Mouse (Mus musculus) MEL (cell line): ENCODE measurements around the gene Lysmd3. TPM values are rescaled to one million over a fixed set of nuclear protein-coding genes. Genes with fewer than 3 reads are reported as not detected.

Source experiments
- DNase-seq: peaks from one replicate; pipeline ENCODE4 v3.0.0; 2011; ENCODE audit warnings: low read depth, low spot score
- H3K27ac ChIP-seq: 2 replicates; pipeline ENCODE4 v1.5.1; 2012; ENCODE audit warnings: low read depth, mild to moderate bottlenecking, control low read depth, low read length, moderate library complexity; ENCODE audit not compliant: control insufficient read depth
- H3K27me3 ChIP-seq, 2 experiments: fragments of 150-350 bp in 1 of 2; sonication (generic) in 1 of 2; 2 replicates each; pipeline ENCODE4 v1.6.1; 2012; ENCODE audit warnings: low read length in 2 of 2, mild to moderate bottlenecking in 2 of 2, improper control_type of control experiment in 1 of 2, moderate library complexity in 1 of 2; ENCODE audit not compliant: insufficient read depth in 2 of 2, control insufficient read depth in 1 of 2
- H3K36me3 ChIP-seq, 2 experiments: 2 replicates each; pipeline ENCODE4 v1.6.1; 2012 to 2014; ENCODE audit warnings: low read length in 2 of 2, improper control_type of control experiment in 1 of 2, inconsistent platforms in 1 of 2, mild to moderate bottlenecking in 1 of 2; ENCODE audit not compliant: insufficient read depth in 2 of 2, control insufficient read depth in 1 of 2
- H3K4me1 ChIP-seq, 2 experiments: fragments of 150-350 bp in 1 of 2; sonication (generic) in 1 of 2; 2 replicates each; pipeline ENCODE4 v1.6.1; 2012; ENCODE audit warnings: low read length in 2 of 2, improper control_type of control experiment in 1 of 2, mild to moderate bottlenecking in 1 of 2; ENCODE audit not compliant: insufficient read depth in 2 of 2, control insufficient read depth in 1 of 2
- H3K4me3 ChIP-seq, 2 experiments: fragments of 150-350 bp in 1 of 2; sonication (generic) in 1 of 2; 2 replicates each; pipeline ENCODE4 v1.5.1; 2012; ENCODE audit warnings: low read depth in 2 of 2, low read length in 2 of 2, mild to moderate bottlenecking in 2 of 2, moderate library complexity in 2 of 2, control low read depth in 1 of 2, improper control_type of control experiment in 1 of 2; ENCODE audit not compliant: control insufficient read depth in 1 of 2, insufficient read depth in 1 of 2
- H3K79me2 ChIP-seq: 2 replicates; pipeline ENCODE4 v1.6.1; 2012; ENCODE audit warnings: mild to moderate bottlenecking, low read length, moderate library complexity; ENCODE audit not compliant: control insufficient read depth, poor library complexity, insufficient read depth
- H3K9ac ChIP-seq: 2 replicates; pipeline ENCODE4 v1.6.1; 2012; ENCODE audit warnings: low read depth, mild to moderate bottlenecking, control low read depth, low read length, moderate library complexity; ENCODE audit not compliant: control insufficient read depth, poor library complexity, severe bottlenecking
- H3K9me3 ChIP-seq: fragments of 150-350 bp; sonication (generic); replicated peaks from 2 replicates; pipeline ENCODE4 v1.6.1; 2012; ENCODE audit warnings: mild to moderate bottlenecking, low read length, improper control_type of control experiment, moderate library complexity; ENCODE audit not compliant: insufficient read depth
- BHLHE40 ChIP-seq: IDR thresholded peaks from 2 replicates; pipeline ENCODE4 v1.6.1; 2012; ENCODE audit warnings: low read depth, mild to moderate bottlenecking, inconsistent platforms, low read length, improper control_type of control experiment, borderline replicate concordance
- CHD1 ChIP-seq: IDR thresholded peaks from 2 replicates; pipeline ENCODE4 v1.6.1; 2012; ENCODE audit warnings: low read depth, mild to moderate bottlenecking, inconsistent platforms, low read length, improper control_type of control experiment
- CHD2 ChIP-seq: IDR thresholded peaks from 2 replicates; pipeline ENCODE4 v1.6.1; 2011; ENCODE audit warnings: low read length, improper control_type of control experiment
- ELF1 ChIP-seq: IDR thresholded peaks from 2 replicates; pipeline ENCODE4 v1.6.1; 2014; ENCODE audit warnings: low read depth, mild to moderate bottlenecking, inconsistent platforms, low read length, improper control_type of control experiment, moderate library complexity
- EP300 ChIP-seq, 2 experiments: IDR thresholded peaks; 2 replicates each; pipeline ENCODE4 v1.6.1; 2011; ENCODE audit warnings: improper control_type of control experiment in 2 of 2, low read length in 2 of 2, low read depth in 1 of 2, mild to moderate bottlenecking in 1 of 2
- GABPA ChIP-seq: IDR thresholded peaks from 2 replicates; pipeline ENCODE4 v1.6.1; 2012; ENCODE audit warnings: low read depth, mild to moderate bottlenecking, inconsistent platforms, low read length, improper control_type of control experiment, moderate library complexity
- GATA1 ChIP-seq: IDR thresholded peaks from 2 replicates; pipeline ENCODE4 v1.6.1; 2011; ENCODE audit warnings: low read depth, low read length, improper control_type of control experiment
- HCFC1 ChIP-seq: IDR thresholded peaks from 2 replicates; pipeline ENCODE4 v1.6.1; 2012; ENCODE audit warnings: low read depth, mild to moderate bottlenecking, inconsistent platforms, low read length, improper control_type of control experiment, moderate library complexity
- JUND ChIP-seq: IDR thresholded peaks from 2 replicates; pipeline ENCODE4 v1.6.1; 2011; ENCODE audit warnings: low read depth, mild to moderate bottlenecking, improper control_type of control experiment, low read length
- KAT2A ChIP-seq: conservative IDR thresholded peaks from 2 replicates; pipeline ENCODE4 v1.6.1; 2012; ENCODE audit warnings: low read depth, low read length, improper control_type of control experiment, inconsistent platforms
- MAFK ChIP-seq: IDR thresholded peaks from 2 replicates; pipeline ENCODE4 v1.6.1; 2011; ENCODE audit warnings: low read depth, mild to moderate bottlenecking, low read length, improper control_type of control experiment, borderline replicate concordance
- MAX ChIP-seq: IDR thresholded peaks from 2 replicates; pipeline ENCODE4 v1.6.1; 2011; ENCODE audit warnings: low read length, improper control_type of control experiment
- MAZ ChIP-seq: IDR thresholded peaks from 2 replicates; pipeline ENCODE4 v1.6.1; 2012; ENCODE audit warnings: low read depth, mild to moderate bottlenecking, inconsistent platforms, low read length, improper control_type of control experiment
- MEF2A ChIP-seq: IDR thresholded peaks from 2 replicates; pipeline ENCODE4 v1.6.1; 2014; ENCODE audit warnings: low read depth, mild to moderate bottlenecking, inconsistent platforms, low read length, improper control_type of control experiment; ENCODE audit not compliant: poor library complexity, insufficient replicate concordance, severe bottlenecking; ENCODE audit errors: extremely low read depth
- MXI1 ChIP-seq: IDR thresholded peaks from 2 replicates; pipeline ENCODE4 v1.6.1; 2011; ENCODE audit warnings: mild to moderate bottlenecking, low read depth, low read length, improper control_type of control experiment
- MYB ChIP-seq: IDR thresholded peaks from 2 replicates; pipeline ENCODE4 v1.6.1; 2011; ENCODE audit warnings: mild to moderate bottlenecking, low read depth, low read length, improper control_type of control experiment
- MYC ChIP-seq: IDR thresholded peaks from 2 replicates; pipeline ENCODE4 v1.6.1; 2011; ENCODE audit warnings: low read depth, mild to moderate bottlenecking, low read length, improper control_type of control experiment, moderate library complexity
- NRF1 ChIP-seq: IDR thresholded peaks from 2 replicates; pipeline ENCODE4 v1.6.1; 2014; ENCODE audit warnings: low read depth, mild to moderate bottlenecking, inconsistent platforms, low read length, improper control_type of control experiment, moderate library complexity; ENCODE audit not compliant: poor library complexity, insufficient read depth, severe bottlenecking
- POLR2A ChIP-seq, 2 experiments: IDR thresholded peaks; 2 replicates each; pipeline ENCODE4 v1.6.1; 2011 to 2012; ENCODE audit warnings: low read length in 2 of 2, mild to moderate bottlenecking in 2 of 2, control low read depth in 1 of 2, improper control_type of control experiment in 1 of 2, low read depth in 1 of 2, moderate library complexity in 1 of 2; ENCODE audit not compliant: control insufficient read depth in 1 of 2, insufficient read depth in 1 of 2, poor library complexity in 1 of 2
- POLR2AphosphoS2 ChIP-seq: IDR thresholded peaks from 2 replicates; pipeline ENCODE4 v1.6.1; 2011; ENCODE audit warnings: low read length, improper control_type of control experiment
- POLR2AphosphoS5 ChIP-seq: IDR thresholded peaks from 2 replicates; pipeline ENCODE4 v1.6.1; 2012; ENCODE audit warnings: low read depth, borderline replicate concordance, mild to moderate bottlenecking, inconsistent platforms, low read length, moderate library complexity, mixed read lengths
- RAD21 ChIP-seq: IDR thresholded peaks from 2 replicates; pipeline ENCODE4 v1.6.1; 2011; ENCODE audit warnings: mild to moderate bottlenecking, low read depth, low read length, improper control_type of control experiment
- SIN3A ChIP-seq: IDR thresholded peaks from 2 replicates; pipeline ENCODE4 v1.6.1; 2012; ENCODE audit warnings: low read length, improper control_type of control experiment, inconsistent platforms
- TAL1 ChIP-seq: IDR thresholded peaks from 2 replicates; pipeline ENCODE4 v1.6.1; 2012; ENCODE audit warnings: mild to moderate bottlenecking, inconsistent platforms, low read length, moderate library complexity, mixed read lengths
- TBP ChIP-seq: IDR thresholded peaks from 2 replicates; pipeline ENCODE4 v1.8.0; 2011; ENCODE audit warnings: low read depth, low read length, improper control_type of control experiment
- TCF12 ChIP-seq: IDR thresholded peaks from 2 replicates; pipeline ENCODE4 v1.6.1; 2014; ENCODE audit warnings: low read depth, mild to moderate bottlenecking, inconsistent platforms, low read length, improper control_type of control experiment, moderate library complexity
- UBTF ChIP-seq: IDR thresholded peaks from 2 replicates; pipeline ENCODE4 v1.6.1; 2012; ENCODE audit warnings: low read depth, mild to moderate bottlenecking, inconsistent platforms, low read length, improper control_type of control experiment, moderate library complexity, borderline replicate concordance; ENCODE audit not compliant: insufficient read depth
- USF1 ChIP-seq: IDR thresholded peaks from 2 replicates; pipeline ENCODE4 v1.6.1; 2014; ENCODE audit warnings: low read depth, mild to moderate bottlenecking, inconsistent platforms, low read length, improper control_type of control experiment, moderate library complexity
- USF2 ChIP-seq, 2 experiments: IDR thresholded peaks; 2 replicates each; pipeline ENCODE4 v1.6.1; 2011 to 2012; ENCODE audit warnings: improper control_type of control experiment in 2 of 2, low read length in 2 of 2, borderline replicate concordance in 1 of 2, inconsistent platforms in 1 of 2, low read depth in 1 of 2, mild to moderate bottlenecking in 1 of 2; ENCODE audit not compliant: insufficient read depth in 1 of 2
- ZC3H11A ChIP-seq: IDR thresholded peaks from 2 replicates; pipeline ENCODE4 v1.6.1; 2012; ENCODE audit warnings: low read depth, mild to moderate bottlenecking, inconsistent platforms, low read length, improper control_type of control experiment
- ZKSCAN1 ChIP-seq: IDR thresholded peaks from 2 replicates; pipeline ENCODE4 v1.6.1; 2012; ENCODE audit warnings: low read depth, mild to moderate bottlenecking, inconsistent platforms, low read length, improper control_type of control experiment, moderate library complexity
- ZMIZ1 ChIP-seq: IDR thresholded peaks from 2 replicates; pipeline ENCODE4 v1.6.1; 2012; ENCODE audit warnings: low read depth, mild to moderate bottlenecking, inconsistent platforms, low read length, improper control_type of control experiment, moderate library complexity
- polyA plus RNA-seq, 2 experiments: library from polyadenylated mRNA; stranded (reverse) in 1 of 2; unstranded in 1 of 2; fragments of >175 nt in 1 of 2; fragments of >200 nt in 1 of 2; gene quantifications; 2 replicates each; pipeline versions ENCODE4 v1.2.1 to v1.2.4; 2012; ENCODE audit warnings: low replicate concordance in 2 of 2, low read depth in 1 of 2; ENCODE audit not compliant: insufficient read length in 2 of 2, insufficient read depth in 1 of 2, missing spikeins in 1 of 2
- total RNA-seq: library from RNA; depleted of rRNA; stranded (reverse); fragments of 300-350 nt; gene quantifications from 2 replicates; pipeline ENCODE4 v1.2.3, GENCODE M21; 2012

Lysmd3 gene
- total and polyA plus RNA-seq, 3 experiments, result 7.1 to 12.2 TPM; not detected in 1

GRCm38 (mm10) chr13:81711546-81712371, 54.3 kb downstream of the Lysmd3 start (continued):
- TF ChIP-seq RAD21, result no peak
- no peak for TF ChIP-seq NRF1
- TF ChIP-seq UBTF, result 0 out of 2 replicates have a peak, but pooled peaks have one; percentile 36
- TF ChIP-seq CHD1, result no peak

DNA sequence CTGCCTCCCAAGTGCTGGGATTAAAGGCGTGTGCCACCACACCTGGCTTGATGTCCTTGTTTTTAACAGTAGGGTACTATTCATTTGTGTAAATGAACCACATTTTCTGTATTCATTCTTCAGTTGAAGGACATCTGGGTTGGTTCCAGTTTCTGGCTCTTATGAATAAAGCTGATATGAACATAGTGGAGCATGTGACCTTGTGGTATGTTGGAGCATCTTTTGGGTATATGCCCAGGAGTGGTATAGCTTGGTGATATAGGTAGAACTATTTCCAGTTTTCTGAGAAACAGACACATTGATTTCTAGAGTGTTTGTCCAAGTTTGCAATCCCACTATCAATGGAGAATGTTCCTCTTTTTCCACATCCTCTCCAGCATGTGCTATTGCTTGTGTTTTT, 56.4 kb downstream of the Lysmd3 start:
- peak; percentile 66 for DNase-seq
- Histone ChIP-seq H3K4me3 (no peak overlapping the region), H3K27me3 (no peaks in the 10 kb centered on the region), H3K27ac (no peak overlapping the region), H3K9ac (no peak overlapping the region), H3K4me1 (peaks cover 5 to 16% of the 10 kb centered on the region in 2 experiments; a peak in 3 of 4 replicates), H3K36me3 (peaks cover 0 to 17% of the 10 kb centered on the region in 2 experiments; a peak in 2 of 4 replicates), H3K9me3 (no peaks in the 10 kb centered on the region), H3K79me2 (peaks cover 10% of the 10 kb centered on the region)
- TF ChIP-seq MEF2A (no peak), POLR2AphosphoS2 (no peak), SIN3A (no peak), CHD1 (no peak), MAX (peak; percentile 35; the same call in 1 of the 2 replicates), GATA1 (no peak), CHD2 (no peak), GABPA (no peak), POLR2AphosphoS5 (no peak), EP300 (IDR thresholded peaks at IDR 0.05; ENCODE audit: low read depth in 1 of 2, low read length in 2 of 2) (peak in 1 of 2 experiments; percentile 28; a peak in 2 of 4 replicates), UBTF (no peak), KAT2A (no peak), TAL1 (no peak), MYC (no peak), USF2 (IDR thresholded peaks at IDR 0.05; ENCODE audit: borderline replicate concordance in 1 of 2, insufficient read depth in 1 of 2, low read depth in 1 of 2, low read length in 2 of 2) (0 out of 4 replicates have a peak, but pooled peaks of 1 of the 2 experiments have one; percentile 44), TCF12 (peak; percentile 20; the same call in 1 of the 2 replicates), JUND (no peak), TBP (no peak), HCFC1 (no peak), POLR2A (IDR thresholded peaks at IDR 0.05; ENCODE audit: control insufficient read depth in 1 of 2, insufficient read depth in 1 of 2, low read depth in 1 of 2, low read length in 2 of 2, poor library complexity in 1 of 2) (no peak), MAZ (no peak), ELF1 (no peak), MAFK (no peak), NRF1 (no peak), ZC3H11A (no peak), USF1 (peak; percentile 87), ZKSCAN1 (no peak), BHLHE40 (peak; percentile 78), ZMIZ1 (no peak), MXI1 (no peak), MYB (no peak)
